Mouse (Mus musculus) right cerebral cortex, adult 2 months (tissue): ENCODE data around the gene Olfr52.
"Not testable (repeated sequence)": the region's sequence is repeated elsewhere in the genome, so short reads cannot be mapped to it uniquely, and the experiment has no call there.

Experiments
- DNase-seq, 2 experiments: peaks; one replicate each; pipeline ENCODE4 v3.0.0; 2021 to 2022; ENCODE audit warnings: low spot score in 2 of 2

Gene Olfr52

DNA sequence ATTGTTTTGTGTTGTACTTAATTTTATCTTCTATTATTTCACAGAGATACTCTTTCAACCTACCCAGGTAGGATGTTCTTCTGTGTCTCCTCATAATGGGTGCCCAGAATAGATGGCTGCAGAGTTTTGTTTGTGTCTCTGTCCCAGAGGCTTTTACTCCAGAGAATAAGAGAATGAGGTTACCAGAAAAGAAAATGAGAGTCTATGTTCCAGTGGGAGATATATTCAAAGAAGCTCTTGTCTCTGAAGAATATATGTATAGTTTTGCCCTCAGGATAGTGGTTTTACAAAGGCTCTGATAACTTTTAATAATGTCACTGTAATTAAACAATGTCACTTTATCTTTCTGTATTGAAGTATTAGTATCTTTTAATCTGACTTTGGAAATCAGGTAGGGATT lies at the start of gene Olfr52:
Gene Olfr52, minus strand, starts transcription at position 101 of the 400 bp plus-strand sequence.
- DNase-seq: no peak

DNA sequence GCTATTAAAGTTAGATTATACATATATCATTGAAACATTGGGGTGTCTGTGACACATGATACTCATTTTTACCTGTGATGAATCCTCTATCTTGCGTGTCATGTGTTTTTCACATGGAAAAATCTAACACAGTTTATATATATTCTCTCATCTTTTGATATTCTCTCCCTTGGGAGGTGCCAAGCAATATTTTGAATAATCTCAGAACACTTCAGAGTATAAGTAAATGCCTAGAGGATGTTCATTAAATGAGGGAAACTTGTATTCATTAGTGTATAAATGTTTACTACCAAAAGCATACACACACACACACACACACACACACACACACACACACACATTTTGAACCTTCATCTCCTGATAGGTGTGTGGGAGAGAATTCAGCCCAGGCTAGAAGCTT lies 45.8 kb upstream of the Olfr52 start, which contains the start of gene Olfr1047:
Gene Olfr1047, minus strand, starts transcription at position 101 of the 400 bp plus-strand sequence.
- DNase-seq: no peak

DNA sequence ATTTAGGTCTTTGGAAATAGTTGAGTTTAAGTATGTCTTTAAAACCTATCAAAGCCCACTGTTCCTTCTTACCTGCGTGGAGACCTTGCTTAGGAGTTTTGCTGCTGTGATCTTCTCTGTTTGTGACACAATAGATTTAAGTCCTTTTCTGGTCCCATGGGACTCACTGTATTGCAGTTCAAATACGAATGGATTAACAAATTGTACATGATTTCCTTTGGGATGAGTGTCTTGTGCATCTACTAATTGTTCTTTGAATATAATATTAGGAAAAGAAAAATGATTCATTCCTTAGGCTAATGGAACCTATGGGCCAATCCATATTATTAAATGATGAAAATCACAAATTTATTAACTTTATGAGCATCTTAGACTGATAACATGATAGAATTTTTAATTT lies 33.7 kb upstream of the Olfr52 start, which contains the start of gene Olfr1046:
Gene Olfr1046, minus strand, starts transcription at position 101 of the 400 bp plus-strand sequence.
- DNase-seq: no peak

DNA sequence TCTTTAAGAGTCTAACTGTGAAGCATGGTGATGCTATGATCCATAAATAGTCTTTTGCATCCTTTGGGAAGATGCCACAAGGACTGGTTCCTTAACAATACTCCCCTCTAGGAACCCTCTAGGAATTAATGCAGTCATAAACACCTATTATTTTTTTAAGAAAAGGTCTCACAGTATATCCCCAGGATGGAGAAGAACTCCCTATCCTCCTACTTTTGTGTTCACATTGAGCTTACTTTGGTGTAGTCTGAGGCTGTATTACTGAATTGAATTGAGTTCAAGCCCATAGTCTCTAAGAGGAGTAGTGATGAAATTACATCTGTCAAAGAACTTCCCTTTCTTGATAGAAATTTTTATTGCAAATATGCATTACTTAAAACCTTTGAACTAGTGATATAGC lies 17.4 kb upstream of the Olfr52 start, which contains the start of gene Olfr1045:
Gene Olfr1045, minus strand, starts transcription at position 101 of the 400 bp plus-strand sequence.
- no peak for DNase-seq

DNA sequence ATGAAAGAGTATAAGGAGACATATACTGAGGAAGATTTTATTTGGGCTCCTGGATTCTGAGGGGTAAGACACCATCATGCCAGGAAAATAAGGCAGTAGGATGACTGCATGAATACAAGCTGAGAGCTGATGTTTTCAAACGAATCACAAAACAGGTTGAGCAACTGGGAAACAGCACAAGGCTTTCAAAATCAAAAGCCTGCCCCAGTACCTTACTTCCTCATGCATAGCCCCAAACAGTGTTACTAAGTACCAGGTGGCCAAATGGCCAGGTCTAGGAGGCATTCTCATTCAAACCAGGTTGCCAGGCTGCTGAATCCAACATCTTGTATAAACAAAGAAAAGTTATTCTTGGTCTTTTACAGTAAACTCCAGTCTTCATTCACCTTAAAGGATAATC lies 10.4 kb upstream of the Olfr52 start:
- DNase-seq: no peak

DNA sequence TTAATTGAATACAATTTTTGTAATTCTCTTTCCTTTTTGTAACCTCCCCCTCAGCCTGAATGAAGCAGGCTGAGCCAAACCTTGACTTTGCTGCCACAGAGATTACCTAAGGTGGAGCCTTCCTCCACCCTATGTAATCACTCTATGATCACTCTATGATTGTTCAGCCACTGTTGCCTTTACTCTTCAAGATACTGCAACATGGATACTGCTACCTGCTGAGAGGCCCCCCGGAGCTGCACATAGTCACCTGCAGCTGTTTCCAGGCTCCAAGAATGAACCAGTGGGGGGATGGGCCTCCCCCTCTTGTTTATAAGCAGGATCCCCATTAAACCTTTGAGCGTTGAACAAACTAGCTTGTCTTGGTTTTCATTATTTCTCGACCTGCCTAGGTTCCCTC lies 5.5 kb downstream of the Olfr52 start:
- DNase-seq: no peak

DNA sequence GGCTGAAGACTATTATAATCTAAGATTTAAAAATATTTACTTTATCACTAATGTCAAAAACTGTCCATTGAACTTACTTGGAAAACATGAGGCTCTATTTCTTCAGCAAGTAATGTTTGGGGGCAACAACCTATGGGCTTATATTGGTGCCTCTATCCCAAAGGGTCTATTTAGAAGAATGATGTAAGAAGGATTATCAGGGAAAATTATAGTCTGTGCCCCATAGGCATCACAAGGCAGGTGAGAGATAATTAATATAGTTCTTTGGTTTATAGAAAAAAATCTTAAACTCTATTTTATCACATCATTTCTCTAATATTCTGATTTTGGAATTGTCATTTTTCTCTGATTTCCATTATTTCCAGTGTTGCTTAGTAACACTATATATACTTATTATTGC lies 7.8 kb downstream of the Olfr52 start, which contains the start of gene Olfr1044:
Gene Olfr1044, minus strand, starts transcription at position 101 of the 400 bp plus-strand sequence.
- no peak for DNase-seq

DNA sequence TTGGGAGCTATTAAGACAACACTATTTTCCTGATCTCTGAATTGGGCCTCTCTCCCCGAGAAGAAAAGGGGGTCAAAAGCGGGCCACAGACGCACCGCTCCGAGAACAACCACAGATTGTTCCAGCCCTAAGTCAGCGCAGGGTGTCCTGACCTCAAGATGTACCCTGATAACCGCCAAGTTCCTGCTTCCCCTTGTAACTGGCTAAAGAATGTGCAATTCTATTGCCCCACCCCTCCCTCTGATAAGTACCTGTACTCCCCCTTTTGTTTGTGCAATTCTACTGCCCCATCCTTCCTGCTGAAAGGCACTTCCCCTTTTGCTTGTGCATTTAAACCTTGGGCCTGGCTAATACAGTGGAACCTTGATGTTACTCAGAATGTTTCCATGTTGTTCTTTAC lies 10.1 kb downstream of the Olfr52 start:
- DNase-seq: not testable (repeated sequence)

DNA sequence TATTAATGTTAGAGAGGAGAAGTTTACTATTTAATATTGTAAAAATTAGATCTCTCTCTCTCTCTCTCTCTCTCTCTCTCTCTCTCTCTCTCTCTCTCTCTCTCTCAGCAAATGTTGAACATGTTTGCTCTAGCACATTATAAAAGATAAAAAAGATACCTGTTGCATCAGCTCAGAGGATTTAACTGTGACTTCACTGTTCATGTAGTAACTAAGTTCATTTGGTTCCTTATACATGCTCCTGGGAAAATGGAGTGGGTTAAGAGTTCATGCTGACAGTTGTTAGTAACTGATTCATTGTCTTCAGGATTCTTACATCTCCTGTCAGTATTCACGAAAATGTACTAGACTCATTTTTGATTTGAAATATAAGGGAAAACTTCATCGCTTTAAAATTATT lies 18.1 kb downstream of the Olfr52 start, which contains the start of gene Olfr1043:
Gene Olfr1043, minus strand, starts transcription at position 101 of the 400 bp plus-strand sequence.
- no peak for DNase-seq

DNA sequence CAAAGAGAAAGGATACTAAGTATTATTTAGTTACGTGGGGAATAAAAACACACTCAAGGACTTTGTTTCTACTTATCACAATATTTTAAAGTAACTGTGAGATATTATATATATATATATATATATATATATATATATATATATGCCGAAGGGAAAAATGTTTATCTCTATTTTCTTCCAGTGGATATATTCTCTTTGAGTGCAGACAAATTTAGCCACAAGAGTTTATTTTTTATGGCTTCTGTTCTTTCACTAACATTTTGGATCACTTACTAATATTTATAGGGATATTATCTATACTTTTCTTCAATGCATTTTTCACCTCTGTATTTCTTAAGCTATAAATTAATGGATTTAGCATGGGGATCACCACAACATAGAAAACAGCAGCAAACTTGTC lies 23.7 kb downstream of the Olfr52 start, which contains the start of gene Olfr1042:
Gene Olfr1042, minus strand, starts transcription at position 101 of the 400 bp plus-strand sequence.
- DNase-seq: no peak

DNA sequence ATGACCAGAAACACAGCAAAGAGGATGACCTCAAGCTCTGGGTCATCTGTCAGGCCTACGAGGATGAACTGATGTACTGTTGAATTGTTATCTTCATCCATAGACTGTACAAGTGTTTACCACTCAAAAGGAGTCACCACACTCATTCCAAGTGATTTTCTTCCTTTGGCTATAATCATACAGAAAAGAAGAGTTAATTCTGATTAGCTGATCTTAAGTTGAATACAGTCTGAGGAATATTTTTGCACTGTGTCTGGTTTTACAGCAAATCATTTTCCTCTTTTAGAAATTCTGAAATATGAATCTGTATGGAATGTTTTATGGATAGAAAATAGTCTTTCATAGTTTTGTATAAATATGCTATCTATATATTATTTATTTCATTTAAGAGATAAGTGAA lies 38.9 kb downstream of the Olfr52 start, which contains the start of gene Olfr1040:
Gene Olfr1040, minus strand, starts transcription at position 101 of the 400 bp plus-strand sequence.
- no peak for DNase-seq

DNA sequence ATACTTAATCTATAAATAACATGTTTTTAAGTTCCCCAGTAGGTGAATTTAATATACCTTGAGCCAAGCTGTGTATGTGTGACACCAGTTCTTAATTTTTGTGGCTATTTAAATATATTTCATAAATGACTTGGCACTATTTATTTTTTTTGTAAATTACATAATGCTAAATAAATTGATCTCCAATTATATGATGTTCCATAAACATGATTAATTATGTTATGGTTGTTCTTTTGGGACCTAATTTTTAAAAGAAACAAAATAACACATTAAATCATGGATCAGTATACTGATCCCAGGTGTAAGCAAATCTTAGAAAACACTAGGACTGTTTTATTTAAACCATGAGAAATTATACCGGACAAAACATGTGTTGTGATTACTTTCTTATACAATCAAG lies 49.7 kb downstream of the Olfr52 start, which contains the start of gene Olfr1039:
Gene Olfr1039, minus strand, starts transcription at position 101 of the 400 bp plus-strand sequence.
- no peak for DNase-seq
